Mouse (Mus musculus) hindbrain, embryonic 14.5 days (tissue): ENCODE data around the gene 1110059E24Rik. TPM values are rescaled to one million over a fixed set of nuclear protein-coding genes. Genes with fewer than 3 reads are reported as not detected.
"Not testable (repeated sequence)": the region's sequence is repeated elsewhere in the genome, so short reads cannot be mapped to it uniquely, and the experiment has no call there.

Source experiments
- ATAC-seq: fragments of 200-750 bp; cut with Nextera tagmentation; 2 replicates; pipeline ENCODE4 v1.8.0; 2017; ENCODE audit warnings: moderate number of reproducible peaks, mild to moderate bottlenecking, moderate TSS enrichment, moderate library complexity; ENCODE audit not compliant: low FRiP score
- DNase-seq: peaks from one replicate; pipeline ENCODE4 v3.0.0-alpha.2; 2015; ENCODE audit warnings: low spot score
- H3K27ac ChIP-seq: fragments of 300-500 bp; sonication (generic); 2 replicates; pipeline ENCODE4 v1.5.1; 2014; ENCODE audit warnings: mild to moderate bottlenecking, moderate library complexity
- H3K27me3 ChIP-seq: fragments of 300-500 bp; sonication (generic); 2 replicates; pipeline ENCODE4 v1.6.1; 2014; ENCODE audit warnings: mild to moderate bottlenecking, low read length, mixed read lengths; ENCODE audit not compliant: control insufficient read depth, insufficient read depth
- H3K36me3 ChIP-seq: fragments of 300-500 bp; sonication (generic); replicated peaks from 2 replicates; pipeline ENCODE4 v1.6.1; 2014; ENCODE audit not compliant: control insufficient read depth, insufficient read depth
- H3K4me1 ChIP-seq: fragments of 300-500 bp; sonication (generic); replicated peaks from 2 replicates; pipeline ENCODE4 v1.6.1; 2014; ENCODE audit warnings: antibody characterized with exemption, low read length, mixed read lengths; ENCODE audit not compliant: control insufficient read depth, insufficient read depth
- H3K4me2 ChIP-seq: fragments of 300-500 bp; sonication (generic); replicated peaks from 2 replicates; pipeline ENCODE4 v1.6.1; 2014; ENCODE audit warnings: mild to moderate bottlenecking, moderate library complexity
- H3K4me3 ChIP-seq: fragments of 300-500 bp; sonication (generic); replicated peaks from 2 replicates; pipeline ENCODE4 v1.5.1; 2014; ENCODE audit warnings: mild to moderate bottlenecking, low read length
- H3K9ac ChIP-seq: fragments of 300-500 bp; sonication (generic); 2 replicates; pipeline ENCODE4 v1.6.1; 2014
- H3K9me3 ChIP-seq: fragments of 300-500 bp; sonication (generic); 2 replicates; pipeline ENCODE4 v1.6.1; 2016; ENCODE audit warnings: low read length; ENCODE audit not compliant: control insufficient read depth
- WGBS: fragments of 180-500 bp; shearing (Covaris S2); extraction: QIAGEN DNeasy Blood & Tissue Kit; methylation state at CpG from one replicate; pipeline ENCODE4 v1.1.7; 2014; 5-methylcytosine and 5-hydroxymethylcytosine counted together
- polyA plus RNA-seq: library from polyadenylated mRNA; unstranded; fragments of >200 nt; fragmentation: Nextera tagmentation; extraction: Ambion mirVana; gene quantifications from 2 replicates; pipeline ENCODE4 v1.2.1, GENCODE M21; 2014

1110059E24Rik gene
- polyA plus RNA-seq, 1 experiment from 2014 or later: 54.2 TPM

- ATAC-seq (no peak), DNase-seq (no peak)
- Histone ChIP-seq H3K36me3 (no peaks in the 10 kb centered on the region), H3K27ac (no peak overlapping the region), H3K9ac (no peak overlapping the region), H3K4me2 (no peak overlapping the region), H3K4me1 (no peaks in the 10 kb centered on the region), H3K4me3 (no peak overlapping the region), H3K27me3 (no peaks in the 10 kb centered on the region), H3K9me3 (no peaks in the 10 kb centered on the region)
- WGBS: 40% methylated on average over 1 of the region's 1 CpGs
These were observed 23.3 kb downstream of the 1110059E24Rik start for GRCm38 (mm10) chr19:21629501-21629900.

DNA sequence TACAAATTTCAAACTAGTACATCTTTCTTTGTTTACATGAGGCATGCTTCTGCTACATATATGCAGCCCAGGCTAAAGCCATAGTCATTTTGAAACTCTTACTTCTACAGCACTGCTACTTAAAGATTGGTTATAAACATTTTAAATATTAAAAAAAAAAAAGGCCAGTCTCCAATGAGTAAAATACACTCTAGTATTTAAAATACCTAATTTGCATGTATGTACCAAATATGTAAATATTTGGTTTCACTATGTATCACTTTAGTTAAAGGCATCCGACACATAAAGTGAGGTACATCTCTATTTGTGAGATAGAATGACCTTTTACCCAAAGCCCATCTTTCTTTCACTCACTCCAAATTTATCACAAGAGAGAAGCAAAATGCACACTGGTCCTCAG lies 23.7 kb downstream of the 1110059E24Rik start:
- Histone ChIP-seq H3K27me3 (no peaks in the 10 kb centered on the region), H3K27ac (no peak overlapping the region), H3K9me3 (no peaks in the 10 kb centered on the region), H3K4me2 (no peak overlapping the region), H3K9ac (no peak overlapping the region), H3K36me3 (no peaks in the 10 kb centered on the region), H3K4me1 (no peaks in the 10 kb centered on the region), H3K4me3 (no peak overlapping the region)
- WGBS: 94% methylated on average over 1 of the region's 1 CpGs
- DNase-seq (no peak), ATAC-seq (no peak)

DNA sequence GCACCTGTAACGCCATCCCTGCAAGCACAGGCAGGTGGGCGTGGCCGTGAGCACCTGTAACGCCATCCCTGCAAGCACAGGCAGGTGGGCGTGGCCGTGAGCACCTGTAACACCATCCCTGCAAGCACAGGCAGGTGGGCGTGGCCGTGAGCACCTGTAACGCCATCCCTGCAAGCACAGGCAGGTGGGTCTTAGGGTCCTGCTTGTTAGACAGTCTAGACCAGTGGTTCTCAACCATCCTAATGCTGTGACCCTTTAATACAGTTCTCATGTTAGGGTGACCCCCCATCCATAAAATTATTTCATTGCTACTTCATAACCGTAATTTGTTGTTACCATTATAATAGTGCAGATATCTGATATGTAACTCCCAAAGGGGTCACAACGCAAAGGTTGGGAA lies 24.3 kb downstream of the 1110059E24Rik start:
- H3K9me3 ChIP-seq, DNase-seq, H3K4me2 ChIP-seq, H3K4me3 ChIP-seq, H3K27ac ChIP-seq, H3K36me3 ChIP-seq, H3K9ac ChIP-seq, H3K4me1 ChIP-seq, ATAC-seq, H3K27me3 ChIP-seq: not testable (repeated sequence)
- WGBS: 68% methylated on average over 9 of the region's 11 CpGs

GRCm38 (mm10) chr19:21626271-21626988 lies 26.3 kb downstream of the 1110059E24Rik start:
- H3K4me2 ChIP-seq: no peak overlapping the region
- no peaks in the 10 kb centered on the region for H3K4me1 ChIP-seq
- H3K27me3 ChIP-seq: no peaks in the 10 kb centered on the region
- whole genome bisulfite sequencing: 81% methylated on average over 6 of the region's 6 CpGs
- H3K9ac ChIP-seq: no peak overlapping the region
- H3K36me3 ChIP-seq: no peaks in the 10 kb centered on the region
- H3K4me3 ChIP-seq: no peak overlapping the region
- DNase-seq: no peak
- ATAC-seq: no peak
- H3K27ac ChIP-seq: no peak overlapping the region
- H3K9me3 ChIP-seq: no peaks in the 10 kb centered on the region

- H3K27ac ChIP-seq: no peak overlapping the region
- H3K4me3 ChIP-seq: no peak overlapping the region
- H3K27me3 ChIP-seq: no peaks in the 10 kb centered on the region
- no peak overlapping the region for H3K9ac ChIP-seq
- no peaks in the 10 kb centered on the region for H3K36me3 ChIP-seq
- WGBS: 92% methylated on average over 4 of the region's 4 CpGs
- H3K9me3 ChIP-seq: no peaks in the 10 kb centered on the region
- no peak for ATAC-seq
- no peak for DNase-seq
- no peaks in the 10 kb centered on the region for H3K4me1 ChIP-seq
- no peak overlapping the region for H3K4me2 ChIP-seq
These were observed 28.6 kb downstream of the 1110059E24Rik start for GRCm38 (mm10) chr19:21624148-21624535.

GRCm38 (mm10) chr19:21623410-21624147 lies 29.2 kb downstream of the 1110059E24Rik start:
- WGBS: 89% methylated on average over 3 of the region's 3 CpGs
- H3K4me1 ChIP-seq: no peaks in the 10 kb centered on the region
- no peak for DNase-seq
- H3K36me3 ChIP-seq: no peaks in the 10 kb centered on the region
- no peak overlapping the region for H3K4me3 ChIP-seq
- no peak for ATAC-seq
- no peak overlapping the region for H3K4me2 ChIP-seq
- H3K27ac ChIP-seq: no peak overlapping the region
- H3K9ac ChIP-seq: no peak overlapping the region
- no peaks in the 10 kb centered on the region for H3K27me3 ChIP-seq
- no peaks in the 10 kb centered on the region for H3K9me3 ChIP-seq

DNA sequence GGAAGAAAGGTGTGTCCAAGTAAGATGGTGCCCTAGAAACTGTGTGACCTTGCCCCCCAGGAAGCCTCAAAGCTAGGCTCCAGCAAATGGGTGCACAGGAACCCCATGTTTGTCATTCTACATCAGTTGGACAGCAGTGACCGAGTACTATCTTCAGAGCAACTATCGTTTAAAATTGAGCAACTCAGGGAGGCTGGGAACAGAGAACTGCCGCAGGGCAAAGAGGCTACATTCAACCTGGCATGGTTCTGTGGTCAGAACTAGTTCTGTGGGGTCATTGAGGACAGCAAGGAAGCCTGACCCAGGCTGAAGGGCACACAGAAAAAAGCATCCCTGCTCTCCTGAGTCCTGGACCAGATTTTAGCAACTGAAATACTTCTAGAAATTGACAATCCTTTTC lies 37.0 kb downstream of the 1110059E24Rik start:
- Histone ChIP-seq H3K36me3 (no peaks in the 10 kb centered on the region), H3K9ac (no peak overlapping the region), H3K4me3 (no peak overlapping the region), H3K4me2 (no peak overlapping the region), H3K9me3 (no peaks in the 10 kb centered on the region), H3K27ac (no peak overlapping the region), H3K4me1 (no peaks in the 10 kb centered on the region), H3K27me3 (no peaks in the 10 kb centered on the region)
- WGBS: 98% methylated on average over 3 of the region's 3 CpGs
- DNase-seq (no peak), ATAC-seq (no peak)

DNA sequence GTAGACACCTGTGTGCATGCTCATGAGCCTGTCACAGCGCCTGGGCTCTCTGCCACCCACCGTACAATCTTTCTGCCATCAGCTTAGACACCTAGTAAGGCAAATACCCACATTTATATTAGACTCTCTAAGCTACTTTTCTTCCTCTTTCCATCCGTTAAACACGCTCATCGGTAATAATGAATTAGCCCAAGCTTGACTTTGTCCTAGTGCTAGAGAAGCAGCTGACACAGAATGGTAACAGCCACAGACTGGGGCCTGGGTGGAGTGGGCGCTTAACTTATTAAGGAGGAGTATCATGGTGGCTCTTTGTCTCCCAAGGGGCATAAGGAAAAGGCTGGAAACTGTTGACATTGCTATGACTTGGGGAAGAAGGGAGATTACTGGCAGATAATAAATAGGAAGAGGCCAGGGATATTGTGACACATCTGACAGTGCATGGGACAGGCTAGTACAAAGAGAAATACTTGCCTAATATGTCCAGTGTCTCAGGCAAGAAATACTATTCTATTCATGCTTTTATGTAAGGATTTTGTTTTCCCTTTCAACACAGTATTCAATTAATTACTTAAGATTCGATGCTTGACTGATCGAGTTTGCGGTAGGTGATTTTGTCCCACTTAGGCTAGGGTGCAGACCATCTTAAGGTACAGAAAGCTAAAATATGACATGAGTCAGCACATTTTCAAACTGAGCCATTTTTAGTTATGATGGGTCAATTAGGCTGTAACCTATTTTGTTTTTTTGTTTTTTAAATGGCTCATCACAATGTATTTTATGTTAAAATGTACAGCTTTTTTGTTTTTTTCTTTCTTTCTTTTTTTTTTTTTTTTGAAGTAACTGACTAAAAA lies 40.8 kb downstream of the 1110059E24Rik start:
- H3K27ac ChIP-seq: no peak overlapping the region
- H3K4me2 ChIP-seq: no peak overlapping the region
- H3K9ac ChIP-seq: no peak overlapping the region
- DNase-seq: no peak
- H3K9me3 ChIP-seq: no peaks in the 10 kb centered on the region
- no peaks in the 10 kb centered on the region for H3K36me3 ChIP-seq
- no peaks in the 10 kb centered on the region for H3K27me3 ChIP-seq
- no peaks in the 10 kb centered on the region for H3K4me1 ChIP-seq
- no peak for ATAC-seq
- H3K4me3 ChIP-seq: no peak overlapping the region
- 85% methylated on average over 9 of the region's 9 CpGs for WGBS

- WGBS: 51% methylated on average over 6 of the region's 6 CpGs
- no peaks in the 10 kb centered on the region for H3K36me3 ChIP-seq
- H3K9me3 ChIP-seq: no peaks in the 10 kb centered on the region
- ATAC-seq: no peak
- no peak overlapping the region for H3K27ac ChIP-seq
- no peak overlapping the region for H3K4me3 ChIP-seq
- no peaks in the 10 kb centered on the region for H3K27me3 ChIP-seq
- H3K4me2 ChIP-seq: no peak overlapping the region
- no peak for DNase-seq
- no peaks in the 10 kb centered on the region for H3K4me1 ChIP-seq
- H3K9ac ChIP-seq: no peak overlapping the region
These were observed 41.5 kb downstream of the 1110059E24Rik start for GRCm38 (mm10) chr19:21611297-21611696.
